26 mouse cellular contexts compared by ENCODE assay signal in genomic region chr6:65854020-65854419, GRCm38 (mm10).
DNase-seq lines count a peak whose midpoint lies in the region; ATAC-seq lines count a peak whose summit lies in the region.
"Had no signal": no experiment of that assay in that cellular context is flagged by ENCODE, and none has a peak within 500 bp of the region (broad histone marks: within the 10 kb centered on the region; RNA-seq: fewer than 3 reads in every experiment).

No protein-coding gene starts in this region.

- peak overlapping the region; percentile 51 for H3K27ac ChIP-seq in hindbrain, embryonic 10.5 days
- no peak overlapping the region for H3K27ac ChIP-seq in hindbrain, embryonic 13.5 days
- 0 out of 2 replicates have a peak overlapping the region, but pooled peaks have one; percentile 42 for H3K27ac ChIP-seq in hindbrain, embryonic 15.5 days (replicated peaks)
- no peak overlapping the region for H3K27ac ChIP-seq in hindbrain, embryonic 16.5 days (ENCODE audit: low read depth, low read length)
- H3K27ac ChIP-seq in neural tube, embryonic 12.5 days = no peak overlapping the region
- H3K27ac ChIP-seq: embryonic facial prominence, embryonic 13.5 days; forebrain, embryonic 10.5 days; forebrain, embryonic 13.5 days; heart, adult 2 months; heart, embryonic 10.5 days; heart, embryonic 13.5 days; intestine, embryonic 15.5 days had no signal

- WGBS in hindbrain, embryonic 10.5 days = 65% methylated on average over 3 of the region's 3 CpGs
- 63% methylated on average over 3 of the region's 3 CpGs for WGBS in hindbrain, embryonic 13.5 days
- 65% methylated on average over 3 of the region's 3 CpGs for WGBS in hindbrain, embryonic 15.5 days
- WGBS in hindbrain, embryonic 16.5 days = 50% methylated on average over 3 of the region's 3 CpGs
- whole genome bisulfite sequencing in neural tube, embryonic 12.5 days = 78% methylated on average over 3 of the region's 3 CpGs

- H3K4me1 ChIP-seq in hindbrain, embryonic 10.5 days (replicated peaks) = peaks cover 17% of the 10 kb centered on the region
- H3K4me1 ChIP-seq in hindbrain, embryonic 13.5 days (replicated peaks) = peaks cover 10% of the 10 kb centered on the region; the same call in 1 of the 2 replicates
- 0 out of 2 replicates have a peak, but pooled peaks cover 2% of the 10 kb centered on the region for H3K4me1 ChIP-seq in hindbrain, embryonic 15.5 days (replicated peaks)
- no peaks in the 10 kb centered on the region for H3K4me1 ChIP-seq in hindbrain, embryonic 16.5 days (ENCODE audit: control insufficient read depth, insufficient read depth, low read depth, low read length)
- peaks cover 5% of the 10 kb centered on the region for H3K4me1 ChIP-seq in neural tube, embryonic 12.5 days
- H3K4me1 ChIP-seq: heart, embryonic 10.5 days; heart, embryonic 13.5 days; intestine, embryonic 15.5 days had no signal

- no peak for DNase-seq in hindbrain, embryonic 10.5 days (ENCODE audit: low spot score)
- DNase-seq in neural tube, embryonic 10.5 days (ENCODE audit: extremely low spot score, low spot score) = no peak
- DNase-seq: adrenal gland, adult 2 months; adrenal gland, postnatal 14 days; B cell, adult 2 months; cerebellum, adult 11 months; cerebellum, adult 2 months; cerebellum, adult 9-11 months; cerebellum, postnatal 25 days; gastrocnemius, postnatal 10 days; gastrocnemius, postnatal 36 days; heart, adult 2 months; heart, postnatal 14 days; heart, postnatal 4 days; kidney, adult 11 months had no signal

- no peak for ATAC-seq in hindbrain, embryonic 13.5 days (ENCODE audit: low FRiP score)
- no peak for ATAC-seq in hindbrain, embryonic 15.5 days (ENCODE audit: low FRiP score, low read depth)
- ATAC-seq in hindbrain, embryonic 16.5 days = no peak
- ATAC-seq in neural tube, embryonic 12.5 days (ENCODE audit: low FRiP score, low read depth) = 0 out of 2 replicates have a peak, but pooled peaks have one; percentile 37
- ATAC-seq: forebrain, embryonic 13.5 days; forebrain, embryonic 16.5 days; intestine, embryonic 15.5 days had no signal

- H3K9ac ChIP-seq in hindbrain, embryonic 13.5 days = no peak overlapping the region
- H3K9ac ChIP-seq in hindbrain, embryonic 15.5 days = no peak overlapping the region
- H3K9ac ChIP-seq in hindbrain, embryonic 16.5 days (ENCODE audit: low read depth, low read length) = no peak overlapping the region
- H3K9ac ChIP-seq in neural tube, embryonic 12.5 days = no peak overlapping the region
- H3K9ac ChIP-seq: embryonic facial prominence, embryonic 13.5 days; forebrain, embryonic 13.5 days; heart, embryonic 13.5 days; intestine, embryonic 15.5 days had no signal

- no peaks in the 10 kb centered on the region for H3K27me3 ChIP-seq in hindbrain, embryonic 10.5 days (ENCODE audit: insufficient read depth, poor library complexity, severe bottlenecking)
- H3K27me3 ChIP-seq in hindbrain, embryonic 13.5 days = no peaks in the 10 kb centered on the region
- H3K27me3 ChIP-seq in hindbrain, embryonic 15.5 days = no peaks in the 10 kb centered on the region
- H3K27me3 ChIP-seq in hindbrain, embryonic 16.5 days (replicated peaks; ENCODE audit: control insufficient read depth, insufficient read depth, low read length) = no peaks in the 10 kb centered on the region
- H3K27me3 ChIP-seq in neural tube, embryonic 12.5 days (replicated peaks) = no peaks in the 10 kb centered on the region
- H3K27me3 ChIP-seq: embryonic facial prominence, embryonic 13.5 days; forebrain, embryonic 13.5 days; heart, embryonic 13.5 days; intestine, embryonic 15.5 days had no signal

- no peaks in the 10 kb centered on the region for H3K9me3 ChIP-seq in hindbrain, embryonic 10.5 days
- no peaks in the 10 kb centered on the region for H3K9me3 ChIP-seq in hindbrain, embryonic 13.5 days
- no peaks in the 10 kb centered on the region for H3K9me3 ChIP-seq in hindbrain, embryonic 15.5 days
- no peaks in the 10 kb centered on the region for H3K9me3 ChIP-seq in hindbrain, embryonic 16.5 days (ENCODE audit: control insufficient read depth, low read length)
- H3K9me3 ChIP-seq in neural tube, embryonic 12.5 days = no peaks in the 10 kb centered on the region
- H3K9me3 ChIP-seq: embryonic facial prominence, embryonic 13.5 days; forebrain, embryonic 10.5 days; forebrain, embryonic 13.5 days; heart, embryonic 10.5 days; heart, embryonic 13.5 days; intestine, embryonic 15.5 days had no signal

- H3K4me3 ChIP-seq in hindbrain, embryonic 10.5 days = no peak overlapping the region
- no peak overlapping the region for H3K4me3 ChIP-seq in hindbrain, embryonic 13.5 days
- no peak overlapping the region for H3K4me3 ChIP-seq in hindbrain, embryonic 15.5 days
- no peak overlapping the region for H3K4me3 ChIP-seq in hindbrain, embryonic 16.5 days (ENCODE audit: low read length)
- no peak overlapping the region for H3K4me3 ChIP-seq in neural tube, embryonic 12.5 days
- H3K4me3 ChIP-seq: embryonic facial prominence, embryonic 13.5 days; forebrain, embryonic 10.5 days; forebrain, embryonic 13.5 days; heart, adult 2 months; heart, embryonic 10.5 days; heart, embryonic 13.5 days; intestine, embryonic 15.5 days had no signal

- H3K4me2 ChIP-seq in hindbrain, embryonic 13.5 days = no peak overlapping the region
- no peak overlapping the region for H3K4me2 ChIP-seq in hindbrain, embryonic 15.5 days
- no peak overlapping the region for H3K4me2 ChIP-seq in hindbrain, embryonic 16.5 days (ENCODE audit: low read length)
- no peak overlapping the region for H3K4me2 ChIP-seq in neural tube, embryonic 12.5 days (replicated peaks)
- H3K4me2 ChIP-seq: embryonic facial prominence, embryonic 13.5 days; forebrain, embryonic 13.5 days; heart, embryonic 13.5 days; intestine, embryonic 15.5 days had no signal

- H3K36me3 ChIP-seq in hindbrain, embryonic 10.5 days = no peaks in the 10 kb centered on the region
- no peaks in the 10 kb centered on the region for H3K36me3 ChIP-seq in hindbrain, embryonic 13.5 days
- H3K36me3 ChIP-seq in hindbrain, embryonic 15.5 days = no peaks in the 10 kb centered on the region
- no peaks in the 10 kb centered on the region for H3K36me3 ChIP-seq in hindbrain, embryonic 16.5 days (ENCODE audit: control insufficient read depth, insufficient read depth, low read length)
- H3K36me3 ChIP-seq in neural tube, embryonic 12.5 days = no peaks in the 10 kb centered on the region
- H3K36me3 ChIP-seq: embryonic facial prominence, embryonic 13.5 days; forebrain, embryonic 10.5 days; heart, embryonic 10.5 days; heart, embryonic 13.5 days; intestine, embryonic 15.5 days had no signal

Comparison
In these comparisons a context has a peak if more than half of its experiments do, and no peak if none do; other contexts are left out.
1. H3K27ac ChIP-seq: peak in hindbrain, embryonic 10.5 days (single experiment) and hindbrain, embryonic 15.5 days (single experiment); none in hindbrain, embryonic 13.5 days (single experiment), hindbrain, embryonic 16.5 days (single experiment) and neural tube, embryonic 12.5 days (single experiment).